Mouse (Mus musculus) T-cell, adult 66 days (primary cell): ENCODE data around the gene Ilk. TPM values are rescaled to one million over a fixed set of nuclear protein-coding genes. Genes with fewer than 3 reads are reported as not detected.

ENCODE experiments used
- total RNA-seq, 2 experiments: library from RNA; stranded (reverse); gene quantifications; 3 replicates in 1 of 2; 4 replicates in 1 of 2; pipeline ENCODE4 v1.2.4; 2023

The Ilk gene
- total RNA-seq = 100 to 1,000 TPM in 1 of 2 experiments, 10 to 100 TPM in 1; 99.7 to 101 TPM

GRCm38 (mm10) chr7:105736264-105736901 lies at the start of gene Ilk:
Gene Ilk (plus strand): TSS chr7:105736592.

DNA sequence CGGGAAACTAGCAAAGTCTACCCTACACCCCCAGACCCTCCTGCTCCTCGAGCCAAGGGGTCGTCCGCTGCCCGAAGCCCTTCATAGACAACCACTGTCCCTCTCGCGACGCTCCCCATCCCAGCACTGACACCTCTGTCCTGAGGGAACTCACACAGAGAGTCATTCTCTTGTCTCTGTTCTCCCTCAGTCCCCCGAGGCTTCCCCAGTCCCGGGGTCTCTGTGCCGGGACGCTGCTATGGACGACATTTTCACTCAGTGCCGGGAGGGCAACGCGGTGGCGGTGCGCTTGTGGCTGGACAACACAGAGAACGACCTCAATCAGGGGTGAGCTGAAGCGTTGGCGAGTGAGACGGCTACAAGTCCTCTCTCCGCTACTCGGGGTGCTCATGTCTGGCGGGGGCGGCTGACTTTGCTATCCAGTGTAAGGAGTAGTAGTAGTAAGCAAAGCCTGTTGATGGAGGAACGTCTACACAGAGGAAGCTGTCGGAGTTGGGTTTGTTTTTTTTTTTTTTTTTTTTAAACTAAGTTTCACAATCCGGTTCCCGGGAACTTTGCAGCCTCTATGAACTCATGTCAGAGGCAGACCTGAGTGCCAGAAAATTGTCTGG lies 624 bp downstream of the Ilk start, which contains the start of gene Rrp8:
Gene Rrp8 (minus strand): TSS at position 475 of the 611 bp plus-strand sequence.

GRCm38 (mm10) chr7:105743926-105744590 lies 7.7 kb downstream of the Ilk start, which contains the start of gene Taf10:
Gene Taf10 (minus strand): TSS chr7:105744361.

DNA sequence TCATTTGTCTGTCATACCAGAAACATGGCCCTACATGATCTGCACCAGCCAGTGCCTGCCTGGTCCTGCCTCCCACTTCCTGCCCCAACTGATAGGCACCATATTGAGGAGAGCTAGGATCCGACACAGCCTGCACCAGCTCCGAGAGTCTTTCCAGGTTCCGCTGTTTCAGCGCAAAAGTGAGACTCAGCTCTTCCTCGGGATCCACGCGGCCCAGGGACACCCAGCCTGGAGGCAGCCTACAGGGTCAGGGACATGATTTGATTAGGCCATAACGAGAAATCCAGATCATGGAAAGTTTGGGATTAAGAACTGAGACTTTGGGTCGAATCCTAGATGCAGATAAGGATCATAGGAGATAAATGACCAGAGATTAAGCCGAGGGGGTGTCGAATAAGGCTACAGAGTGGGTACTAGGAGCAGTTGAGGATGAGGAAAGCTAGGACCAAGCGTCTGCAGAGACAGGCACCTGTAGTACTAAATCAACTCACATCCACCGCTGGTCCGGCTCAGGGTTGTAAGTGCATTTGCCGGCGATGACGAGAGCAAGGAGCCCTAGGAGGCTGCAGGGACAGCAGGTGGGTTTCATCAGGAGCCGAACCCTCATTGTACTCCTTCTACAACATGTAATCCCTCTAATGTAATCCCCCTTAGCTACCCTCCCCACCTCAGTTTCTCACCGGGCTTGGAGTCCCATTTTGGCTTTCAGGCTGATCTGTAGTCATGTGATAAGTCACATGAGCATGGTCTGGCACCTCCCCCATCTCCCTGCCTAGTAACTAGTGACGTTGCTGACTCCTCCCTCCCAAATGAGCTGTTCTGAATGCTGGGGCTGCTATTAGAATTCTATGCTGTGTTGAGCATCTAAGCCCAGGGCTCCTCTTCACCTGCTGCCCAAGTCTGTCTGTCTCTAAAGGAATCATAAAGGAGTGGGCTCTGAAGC lies 15.4 kb downstream of the Ilk start, which contains the start of gene Tpp1:
Gene Tpp1 (minus strand): TSS at position 745 of the 943 bp plus-strand sequence.

DNA sequence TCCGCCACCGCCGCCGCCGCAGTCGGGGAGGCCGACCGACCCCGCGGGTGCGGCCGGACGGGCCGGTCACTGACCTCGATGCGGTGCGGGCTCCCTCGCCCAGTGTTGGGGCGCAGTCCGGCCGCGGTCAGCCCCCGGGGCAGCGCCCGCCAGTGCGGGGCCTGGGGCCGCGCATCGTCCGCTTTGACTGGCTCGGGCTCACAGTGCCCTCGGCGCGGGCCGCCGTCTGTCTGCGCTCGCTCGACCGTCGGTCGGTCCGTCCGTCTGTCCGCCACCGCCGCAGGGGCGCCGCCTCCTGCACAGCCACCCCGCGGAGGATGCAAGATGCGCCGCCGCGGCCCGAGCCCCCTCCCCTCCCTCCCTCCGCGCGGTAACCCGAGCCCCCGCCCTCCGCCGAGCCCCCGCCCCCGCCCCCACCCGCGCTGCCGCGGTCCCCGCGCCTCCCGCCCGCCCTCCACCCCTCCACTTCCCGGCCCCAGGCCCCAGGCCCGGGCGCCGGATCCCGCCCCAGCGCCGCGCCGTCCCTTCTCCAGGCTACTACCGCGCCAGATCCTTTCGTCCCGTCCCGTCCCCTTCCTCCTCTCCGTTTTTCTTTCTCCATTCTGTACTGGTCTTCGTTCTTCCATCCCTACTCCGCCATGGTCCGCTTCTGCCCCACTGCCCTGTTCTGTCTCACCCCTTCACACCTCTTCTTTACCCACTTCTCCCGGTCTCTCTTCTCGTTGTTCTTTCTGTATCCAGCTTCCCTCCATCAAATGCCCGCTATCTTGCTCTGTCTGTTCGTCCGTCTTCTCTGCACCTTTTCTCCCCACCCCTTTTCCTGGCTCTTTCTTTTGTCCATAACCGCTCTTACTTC lies 51.1 kb downstream of the Ilk start, which contains the start of gene Dchs1:
Gene Dchs1 (minus strand): TSS at position 370 of the 856 bp plus-strand sequence.

Other genes with a start within 250 kb of the Ilk start
- 10 to 100 TPM; 26.7 to 29.7 TPM for gene Smpd1, start 182.2 kb upstream of the Ilk start, total RNA-seq
- 1 to 10 TPM; 1.8 to 3.5 TPM for gene Apbb1, start 154.9 kb upstream of the Ilk start, total RNA-seq
- under 1 TPM in 1 of 2 experiments, not detected in 1; 0.68 TPM for gene Hpx, start 136.5 kb upstream of the Ilk start, total RNA-seq
- gene Trim3, start 103.0 kb upstream of the Ilk start, total RNA-seq = 10 to 100 TPM; 18.9 to 26.6 TPM
- gene Timm10b, start 96.5 kb upstream of the Ilk start, total RNA-seq = 10 to 100 TPM; 59.1 to 76.5 TPM
- gene Arfip2, start 96.2 kb upstream of the Ilk start, total RNA-seq = 10 to 100 TPM; 28.0 to 31.3 TPM
- gene Gm45799, start 96.0 kb upstream of the Ilk start, total RNA-seq = 10 to 100 TPM; 10.9 to 13.8 TPM
- gene Dnhd1, start 85.8 kb upstream of the Ilk start, total RNA-seq = 1 to 10 TPM; 3.6 to 4.8 TPM
- gene Rrp8, start 793 bp downstream of the Ilk start, total RNA-seq = 10 to 100 TPM; 22.6 to 24.7 TPM
- gene Taf10, start 7.8 kb downstream of the Ilk start, total RNA-seq = 100 to 1,000 TPM; 212 to 221 TPM
- 10 to 100 TPM; 46.4 to 53.8 TPM for gene Tpp1, start 15.6 kb downstream of the Ilk start, total RNA-seq
- gene Dchs1, start 51.1 kb downstream of the Ilk start, total RNA-seq = under 1 TPM in 1 of 2 experiments, not detected in 1; 0.20 TPM
- gene Mrpl17, start 74.5 kb downstream of the Ilk start, total RNA-seq = 10 to 100 TPM; 39.7 to 55.9 TPM
- 100 to 1,000 TPM; 128 to 145 TPM for gene Gm4070, start 217.4 kb downstream of the Ilk start, total RNA-seq